Mouse (Mus musculus) layer of hippocampus, adult 18-20 months (tissue): ENCODE measurements at regions not wholly inside any gene's neighbourhood (a gene's known extent, or its start where the extent isn't known, plus 50 kb on each side); places are given as distances from the start of the nearest gene placed in this dataset.

Source experiments
- DNase-seq, 2 experiments: peaks; one replicate each; pipeline ENCODE4 v3.0.0; 2022; ENCODE audit warnings: low spot score in 2 of 2

DNA sequence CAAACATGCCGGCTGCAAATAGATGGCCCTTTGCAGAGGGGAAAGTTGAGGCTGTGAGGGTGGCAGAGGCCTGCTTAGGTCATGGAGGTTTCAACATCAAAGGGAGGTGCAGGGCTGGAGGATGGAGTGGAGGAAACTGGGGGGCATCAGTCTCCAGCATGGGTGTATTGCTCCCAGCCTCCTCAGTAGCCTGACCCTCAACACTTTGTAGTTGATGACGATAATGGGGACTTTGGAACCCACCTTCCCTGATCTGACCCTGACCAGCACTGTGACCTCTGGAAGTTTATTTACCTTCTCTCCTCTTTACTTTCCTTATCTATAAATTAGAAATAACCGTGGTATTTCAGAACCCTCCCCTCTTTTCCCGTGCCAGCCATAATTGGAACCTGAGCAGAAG is 56.2 kb downstream of the Gm26897 start:
- no peak for DNase-seq

DNA sequence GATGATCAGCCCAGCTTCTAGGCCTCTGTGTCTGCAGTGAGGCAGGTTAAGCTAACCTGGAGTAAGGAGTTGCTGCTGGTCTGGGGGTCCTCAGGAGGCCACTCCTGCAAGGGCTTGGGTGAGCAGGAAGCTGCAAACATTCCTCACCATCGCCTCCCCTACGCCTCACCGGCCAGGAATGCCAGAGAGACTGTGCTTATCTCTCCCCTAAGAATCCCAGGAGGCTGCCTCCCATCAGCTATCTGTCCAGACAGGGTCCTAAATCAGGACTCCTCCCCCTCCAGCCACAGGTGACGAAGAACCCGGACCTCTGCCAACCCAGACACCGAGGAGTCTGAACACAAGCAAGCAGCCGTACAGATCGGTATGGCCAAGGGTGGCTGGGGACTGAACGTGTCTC is 56.8 kb downstream of the Gm26897 start:
- no peak for DNase-seq

DNA sequence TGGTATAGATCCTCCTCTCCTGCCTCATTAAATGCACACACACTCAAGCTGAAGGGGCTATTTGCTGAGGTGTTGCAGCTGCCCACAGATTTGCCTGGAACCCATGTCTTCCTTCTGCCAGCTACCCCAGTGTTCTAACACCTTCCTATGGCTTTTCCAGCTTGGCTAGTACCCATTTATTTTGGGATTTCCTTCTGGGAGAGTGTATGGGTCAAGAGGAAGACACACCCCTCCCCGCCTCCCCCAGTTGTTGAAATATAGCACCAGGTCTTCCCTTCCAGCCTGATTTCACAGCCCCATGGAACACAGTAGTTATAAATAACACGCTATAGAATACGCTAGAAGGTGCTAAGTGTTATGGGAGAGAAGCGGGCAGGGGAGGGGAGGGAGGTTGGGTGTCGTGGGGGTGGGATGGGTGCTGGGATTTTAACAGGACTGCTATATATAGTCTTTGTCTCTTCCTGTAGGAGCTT is 57.4 kb downstream of the Gm26897 start:
- DNase-seq: no peak

DNA sequence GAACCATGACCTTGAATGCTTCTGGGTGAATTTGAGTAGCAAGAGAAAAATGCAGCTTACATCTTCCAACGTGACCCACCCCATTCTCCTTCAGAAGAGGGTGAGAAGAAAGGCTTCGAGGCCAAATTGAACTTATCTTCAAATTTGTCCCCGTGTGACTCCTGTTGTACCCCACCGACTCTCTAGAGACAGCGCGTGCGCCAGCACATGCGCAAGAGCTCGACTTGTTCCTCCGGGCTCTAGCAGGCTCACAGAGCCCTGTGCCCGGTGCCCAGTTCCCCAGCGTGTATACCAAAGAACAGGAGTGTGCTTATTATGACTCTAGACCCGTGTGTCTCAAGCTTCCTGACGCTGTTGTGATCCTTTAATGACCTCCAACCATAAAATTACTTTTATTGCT is 59.0 kb downstream of the Gm26897 start:
- no peak for DNase-seq

DNA sequence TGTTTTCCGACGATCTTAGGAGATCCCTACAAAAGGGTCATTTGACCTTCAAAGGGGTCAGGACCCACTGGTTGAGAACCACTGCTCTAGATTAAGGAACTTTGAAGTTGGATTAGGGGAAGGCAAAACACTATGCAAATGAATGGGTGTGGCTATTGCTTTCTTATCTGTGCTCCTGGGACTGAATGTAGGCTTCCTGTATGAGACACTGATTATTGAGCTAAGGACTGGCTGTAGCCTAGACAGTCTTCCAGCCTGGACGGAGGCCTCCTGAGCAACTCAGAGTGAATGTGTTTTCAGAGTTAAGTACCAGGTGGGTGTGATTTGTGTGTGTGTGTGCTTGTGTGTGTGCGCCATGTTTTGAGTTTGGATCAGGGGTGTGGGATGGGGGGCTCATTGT is 59.5 kb downstream of the Gm26897 start:
- no peak for DNase-seq

DNA sequence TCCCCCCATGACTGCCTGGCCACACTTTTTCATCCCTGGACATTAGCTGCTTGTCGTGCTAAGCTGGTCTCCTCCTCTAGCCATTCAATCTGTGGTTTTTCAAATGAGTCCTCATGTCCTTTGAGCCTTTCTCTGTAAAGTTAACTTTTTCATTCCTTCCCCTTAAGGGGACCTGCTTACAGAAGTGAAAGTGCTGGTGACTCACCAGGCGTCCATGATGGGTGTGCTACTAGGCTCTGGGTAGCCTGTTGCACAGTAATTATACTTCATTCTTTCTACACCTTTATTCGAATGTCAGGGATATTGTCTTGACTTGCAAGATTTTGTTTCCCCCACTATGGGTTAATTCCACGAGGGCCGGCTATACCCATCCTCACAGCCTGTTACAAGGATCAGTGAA is 63.2 kb downstream of the Gm26897 start:
- no peak for DNase-seq

DNA sequence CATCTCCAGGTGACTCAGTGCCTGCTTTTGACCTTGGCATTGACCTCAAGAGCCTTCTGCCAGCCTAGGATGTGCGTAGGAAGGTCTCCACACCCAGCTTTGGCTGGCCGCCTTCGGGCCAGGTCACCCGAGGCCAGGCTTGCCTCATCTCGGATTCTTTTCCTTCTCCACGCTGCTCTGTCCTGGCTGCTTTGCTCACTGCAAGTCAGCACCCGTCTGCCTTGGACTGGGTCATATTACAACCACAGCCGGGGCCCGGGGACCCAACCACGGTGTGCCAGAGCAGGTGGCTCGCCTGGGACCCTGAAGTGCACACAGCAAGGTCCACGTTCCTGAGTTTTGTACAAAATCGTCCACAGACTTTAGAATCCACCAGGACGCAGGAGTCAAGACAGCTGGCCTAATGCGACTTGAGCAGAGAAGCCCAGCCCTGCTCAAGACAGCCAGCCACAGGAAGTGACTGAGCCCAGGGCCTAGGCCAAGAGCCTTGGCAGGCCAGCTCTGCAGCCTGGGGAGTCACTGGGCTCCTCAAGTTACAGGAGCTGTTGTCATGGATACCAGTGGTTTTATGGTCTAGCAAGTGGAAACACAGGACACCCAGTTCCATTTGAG is 66.1 kb downstream of the Gm26897 start:
- no peak for DNase-seq

DNA sequence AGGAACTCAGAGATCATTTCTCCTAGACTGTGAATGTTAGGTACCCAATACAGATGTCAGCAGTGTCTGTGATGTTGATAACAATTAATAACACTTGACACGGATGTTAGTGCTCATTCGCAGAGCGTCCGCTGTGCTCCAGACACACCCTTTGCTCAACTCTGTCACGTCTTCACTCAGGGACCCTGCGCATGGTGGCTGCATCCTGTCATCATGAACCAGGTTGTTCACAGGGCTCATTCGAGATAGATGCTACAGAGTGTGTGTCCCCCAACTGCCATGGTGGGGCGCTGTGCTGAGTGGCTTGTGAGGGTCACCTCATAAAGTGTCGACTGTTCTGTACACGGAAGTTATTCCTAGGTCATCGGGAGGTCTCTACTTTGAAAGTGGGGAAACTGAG is 66.8 kb downstream of the Gm26897 start:
- no peak for DNase-seq

DNA sequence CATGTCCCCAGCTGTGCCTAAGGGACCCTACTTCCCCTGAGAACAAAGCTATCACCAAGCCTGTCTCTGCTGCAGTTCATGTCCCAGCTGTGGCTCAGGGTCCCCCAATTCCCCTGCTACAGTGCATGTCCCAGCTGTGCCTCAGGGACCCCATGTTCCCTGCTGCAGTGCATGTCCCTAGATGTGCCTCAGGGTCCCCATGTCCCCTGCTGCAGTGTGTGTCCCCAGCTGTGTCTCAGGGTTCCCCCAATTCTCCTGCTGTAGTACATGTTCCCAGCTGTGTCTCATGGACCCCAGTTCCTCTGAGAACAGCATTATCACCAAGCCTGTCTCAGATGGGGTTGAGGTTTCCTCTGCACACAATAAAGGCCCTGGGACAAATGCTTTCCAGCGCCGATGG is 67.3 kb downstream of the Gm26897 start:
- DNase-seq: no peak

DNA sequence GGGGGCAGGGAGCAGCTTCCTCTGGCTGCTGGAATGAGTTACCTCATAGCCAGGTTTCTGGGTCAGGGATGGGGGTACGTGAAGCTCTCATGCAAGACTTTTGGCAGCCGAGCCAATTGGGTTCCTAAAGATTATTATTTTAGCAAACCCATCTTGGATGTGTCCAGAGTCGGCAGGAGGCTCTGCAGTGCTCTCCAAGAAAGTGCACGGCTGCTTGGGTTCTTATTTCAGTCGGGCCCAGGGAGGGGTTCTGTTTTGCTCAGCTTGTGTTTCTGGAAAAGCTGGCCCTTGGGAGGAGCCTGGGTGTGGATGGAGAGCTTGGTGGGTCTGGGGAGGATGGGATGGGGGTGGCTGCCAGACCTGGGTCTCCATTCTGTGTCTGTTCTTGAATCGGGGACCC is 70.8 kb downstream of the Gm26897 start:
- no peak for DNase-seq

DNA sequence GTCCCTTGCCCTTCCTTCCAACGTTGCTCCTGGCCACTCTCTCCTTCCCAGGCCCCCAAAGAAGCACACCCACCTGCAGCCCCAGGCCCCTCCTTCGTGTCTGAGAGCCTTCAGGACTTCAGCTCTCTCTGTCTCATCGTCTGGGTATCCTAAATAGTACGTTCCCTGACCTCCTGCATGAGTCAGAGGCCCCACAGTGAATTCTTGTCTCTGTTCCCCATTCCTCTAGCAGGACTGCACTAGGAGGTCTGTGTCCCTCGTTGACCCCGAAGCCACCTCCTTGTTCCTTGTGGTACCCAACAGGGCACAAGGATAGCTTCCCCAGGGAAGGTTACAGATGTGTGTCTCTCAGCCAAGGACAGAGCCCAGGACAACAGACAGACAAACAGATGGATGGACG is 71.4 kb downstream of the Gm26897 start:
- DNase-seq: no peak

DNA sequence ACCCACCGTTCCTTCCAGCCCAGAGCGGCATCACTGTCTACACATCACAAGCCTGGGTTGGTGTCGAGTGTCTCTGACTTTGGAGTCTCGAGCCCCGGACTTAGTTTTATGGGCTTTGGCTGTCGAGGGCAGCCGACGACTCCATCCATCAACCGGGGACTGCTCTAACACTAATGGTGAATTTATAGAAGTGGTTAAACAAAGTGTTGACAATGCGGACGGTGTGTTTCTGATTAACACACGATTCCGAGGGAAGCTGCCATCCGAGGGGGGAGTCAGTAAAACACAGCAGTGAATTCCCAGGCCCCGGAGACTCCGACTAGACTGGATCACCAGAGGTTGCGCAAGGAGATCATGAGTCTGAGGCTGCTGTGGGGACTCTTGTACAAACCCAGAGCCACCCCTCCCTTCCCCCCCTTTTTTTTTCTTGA is 72.1 kb downstream of the Gm26897 start:
- no peak for DNase-seq

DNA sequence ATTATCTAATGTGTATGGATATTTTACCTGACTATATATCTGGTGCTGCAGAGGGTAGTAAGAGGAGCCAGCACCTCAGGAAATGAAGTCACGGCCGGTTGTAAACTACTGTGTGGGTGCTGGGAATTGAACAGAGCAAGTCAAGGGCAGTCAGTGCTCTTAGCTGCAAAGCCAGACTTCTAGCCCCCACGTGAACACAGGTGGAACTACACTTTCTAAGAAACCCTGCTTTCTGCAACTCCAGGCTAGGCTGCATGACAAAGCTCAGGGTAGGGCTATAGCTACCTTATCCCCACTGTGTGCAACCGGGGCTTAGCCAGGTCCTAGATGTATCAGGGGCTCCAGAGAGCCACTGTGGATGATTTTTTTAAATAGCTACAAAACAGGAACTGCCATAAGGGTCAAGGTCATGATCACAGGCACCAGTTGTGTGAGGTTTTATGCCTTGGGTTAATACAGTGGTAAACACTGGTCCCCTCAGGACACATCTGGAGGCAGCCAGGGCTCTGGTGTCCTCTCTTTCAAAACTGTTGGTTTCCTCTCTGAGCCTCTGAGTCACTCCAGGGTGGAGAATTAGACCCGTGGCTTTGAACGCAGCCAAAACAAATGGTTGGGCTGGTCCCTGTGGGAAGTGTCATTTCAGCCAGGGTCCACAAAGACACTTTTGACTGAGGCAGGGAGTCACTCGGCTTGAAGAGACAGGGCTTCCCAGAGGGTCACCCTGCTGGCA is 76.5 kb downstream of the Gm26897 start:
- DNase-seq: no peak

DNA sequence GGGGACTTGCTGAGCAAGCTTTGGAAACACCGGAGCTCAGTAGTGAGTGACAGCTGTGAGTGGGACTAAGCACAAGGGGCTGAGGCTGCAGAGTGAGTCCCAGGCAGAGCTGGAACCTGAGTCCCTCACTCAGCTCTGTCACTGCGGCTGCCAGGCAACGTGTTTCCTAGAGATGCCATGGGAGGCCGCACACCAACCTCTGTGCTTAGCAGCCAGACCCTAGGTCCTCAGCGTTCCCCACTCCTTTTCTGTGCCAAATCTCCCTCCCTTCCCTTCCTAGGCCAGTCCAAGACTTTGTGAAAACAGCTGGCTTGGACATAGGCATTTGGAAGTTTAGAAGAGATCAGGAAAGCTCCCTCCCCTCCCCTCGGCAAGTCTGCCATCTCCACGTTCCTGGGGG is 78.9 kb downstream of the Gm26897 start:
- DNase-seq: peak; percentile 39 to 57

DNA sequence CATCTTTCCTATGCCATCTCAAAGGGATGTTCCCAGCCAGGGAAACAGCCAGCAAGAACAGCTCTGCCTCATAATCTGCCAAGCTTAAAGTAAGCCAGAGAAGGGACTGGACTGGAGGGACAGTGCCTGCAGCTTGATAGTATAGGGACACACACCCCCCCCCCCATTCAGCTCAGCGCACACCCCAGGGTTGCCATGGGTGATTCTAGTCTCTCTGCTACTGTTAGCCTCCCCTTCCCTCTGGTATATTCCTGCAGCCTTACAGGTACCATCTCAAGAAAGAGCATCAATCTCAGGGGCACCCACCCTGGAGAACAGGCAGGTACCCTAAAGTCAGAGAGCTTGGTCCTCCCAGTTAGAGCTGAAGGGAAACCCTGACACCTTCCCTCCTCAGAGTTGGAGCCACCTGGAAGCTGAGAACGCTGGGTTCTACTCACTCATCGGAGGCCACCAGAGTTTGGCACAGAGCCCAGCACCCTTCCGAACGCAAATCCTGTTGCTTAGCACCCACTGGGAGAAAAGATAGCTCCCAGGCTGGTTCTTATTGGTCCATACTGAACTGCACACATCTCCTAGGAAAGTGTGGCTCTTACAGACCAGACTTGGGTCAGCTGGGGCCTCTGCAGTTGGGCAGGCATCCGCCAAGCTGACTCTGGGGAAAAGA is 79.5 kb downstream of the Gm26897 start:
- peak; percentile 75 to 89 for DNase-seq

DNA sequence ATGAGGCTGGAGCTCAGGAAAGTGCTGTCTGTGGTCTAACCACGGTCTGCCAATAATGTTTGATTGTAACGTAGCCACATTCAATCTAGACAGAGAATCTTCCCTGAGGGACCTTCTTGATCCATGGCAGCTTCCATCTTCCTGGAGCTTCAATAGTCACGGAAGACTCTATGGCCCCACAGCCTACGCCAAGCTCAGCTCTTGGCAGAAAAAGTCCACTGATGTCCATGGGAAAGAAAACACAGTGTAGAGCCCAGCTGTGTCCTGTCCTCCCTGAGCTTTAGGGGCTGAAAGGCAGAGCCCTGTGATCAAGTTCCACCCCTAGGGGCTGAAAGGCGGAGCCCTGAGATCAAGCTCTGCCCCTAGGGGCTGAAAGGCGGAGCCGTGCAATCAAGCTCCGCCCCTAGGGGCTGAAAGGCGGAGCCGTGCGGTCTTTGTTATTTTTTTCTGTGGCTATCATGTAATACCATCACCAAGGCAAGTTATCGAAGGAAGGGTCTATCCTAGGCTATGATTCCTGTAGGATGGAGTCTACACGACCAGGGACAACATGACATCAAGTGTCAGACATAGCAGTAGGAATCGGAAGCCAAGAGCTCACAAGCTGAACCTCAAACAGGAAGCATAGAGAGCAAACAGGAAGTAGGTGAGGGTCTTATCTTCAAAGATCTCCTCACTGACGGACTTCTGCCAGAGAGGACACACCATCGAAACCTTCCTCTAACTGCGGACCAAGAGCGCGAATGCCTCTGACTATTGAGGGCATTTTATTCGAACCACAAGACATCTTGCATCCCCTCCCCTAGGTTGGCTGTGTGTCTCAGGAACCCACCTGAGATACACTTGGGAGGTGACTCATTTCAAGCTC is 81.4 kb downstream of the Gm26897 start:
- no peak for DNase-seq

DNA sequence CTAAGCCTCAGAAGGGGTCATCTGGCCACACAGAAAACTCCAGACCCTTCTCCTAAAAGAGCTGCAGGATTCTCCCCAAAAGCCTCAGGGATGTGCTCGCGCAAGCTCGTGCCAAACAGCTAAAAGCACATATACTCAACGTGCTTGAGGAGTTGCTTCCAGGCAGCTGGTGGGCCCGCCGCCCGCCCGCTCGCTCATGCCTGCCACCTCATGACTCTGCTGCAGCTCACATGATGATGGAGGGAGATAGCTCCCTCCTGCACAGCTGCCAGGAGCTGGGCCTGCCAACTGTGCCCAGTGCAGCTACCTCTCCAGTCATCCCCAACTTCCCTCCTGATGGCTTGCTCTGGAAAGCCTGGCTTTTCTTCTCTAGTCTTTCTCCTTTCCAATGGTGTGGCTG is 87.2 kb downstream of the Gm26897 start:
- peak in 1 of 2 experiments; percentile 45 for DNase-seq

DNA sequence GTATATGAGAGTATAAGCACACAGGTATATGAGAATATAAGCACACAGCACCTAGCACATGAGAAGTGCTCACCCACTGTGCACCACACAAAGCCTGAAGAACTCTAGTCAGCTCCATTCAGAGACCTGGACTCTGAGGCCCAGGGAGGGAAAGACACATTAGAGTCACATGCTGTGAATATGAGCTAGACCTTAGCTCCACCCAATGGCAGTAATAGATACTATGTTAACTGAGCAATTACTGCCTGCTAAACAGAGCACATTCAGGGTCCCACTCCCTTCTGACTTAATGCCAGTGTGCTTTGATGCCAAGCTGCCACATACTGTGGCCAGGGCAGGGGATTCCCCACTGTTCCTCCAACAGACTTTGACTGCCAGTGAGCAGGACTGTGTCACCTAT is 89.2 kb downstream of the Gm26897 start:
- DNase-seq: no peak

DNA sequence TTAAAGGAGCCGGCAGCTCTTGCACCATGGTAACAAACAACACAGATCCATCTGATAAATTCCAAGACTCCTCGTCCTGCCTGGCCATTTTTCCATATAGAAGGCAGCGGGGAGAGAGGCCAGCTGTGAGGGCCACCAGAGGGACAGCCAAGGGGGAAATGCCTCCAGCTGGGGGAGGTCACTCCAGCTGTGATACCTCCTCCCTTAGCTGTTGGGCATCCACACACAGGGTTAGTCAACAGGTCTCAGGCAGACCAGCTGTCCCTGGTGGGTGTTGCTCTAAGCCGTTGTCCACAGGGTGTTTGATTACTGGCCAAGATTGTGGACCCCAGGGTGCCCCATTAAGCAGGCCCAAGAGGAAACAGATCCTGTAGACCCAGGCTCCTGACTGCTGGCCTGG is 89.7 kb downstream of the Gm26897 start:
- DNase-seq: no peak

DNA sequence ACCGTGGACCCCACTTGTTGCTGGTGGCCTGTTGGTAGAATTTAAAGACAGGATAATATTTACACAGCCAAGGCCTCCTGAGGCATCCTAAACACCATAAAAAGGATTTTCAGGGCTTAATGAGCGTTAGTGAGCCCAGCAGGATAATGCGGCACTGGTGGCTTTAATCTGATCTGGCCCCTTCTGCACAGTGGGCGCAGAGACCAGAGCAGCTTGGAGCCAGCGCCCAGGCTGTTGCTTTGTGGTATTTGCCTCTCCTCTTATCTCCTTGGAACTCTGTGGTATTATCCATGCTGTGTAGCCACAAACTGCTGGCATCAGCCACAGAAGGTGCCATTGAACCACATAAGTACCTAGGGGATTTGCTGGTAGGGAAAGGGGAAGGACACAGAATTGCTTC is 90.1 kb downstream of the Gm26897 start:
- no peak for DNase-seq

DNA sequence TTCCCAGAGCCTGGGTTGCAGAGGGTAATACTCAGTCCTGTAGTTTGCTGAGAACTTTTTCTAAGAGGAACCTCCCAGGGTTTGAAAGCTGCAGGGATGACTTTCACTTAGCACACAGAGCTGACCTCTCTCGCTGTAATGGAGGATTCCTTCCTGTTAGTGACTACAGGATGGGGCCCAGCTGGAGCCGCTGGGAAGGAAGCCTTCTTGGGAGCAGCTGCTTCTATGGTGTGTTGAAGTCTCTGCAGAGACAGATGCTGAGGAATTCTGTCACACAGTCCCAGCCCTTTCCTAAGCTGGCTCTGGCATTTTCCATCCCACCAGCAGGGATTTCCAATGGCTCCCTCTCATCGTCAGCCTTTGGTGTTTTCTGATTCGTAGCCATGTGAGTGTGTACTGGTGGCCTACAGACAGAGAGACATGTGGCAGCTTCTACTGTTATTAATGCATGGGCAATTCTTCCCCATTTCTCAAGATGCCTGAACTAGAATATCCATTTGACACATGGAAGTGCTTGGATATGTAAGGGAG is 90.9 kb downstream of the Gm26897 start:
- DNase-seq: no peak
